Mouse (Mus musculus) adrenal gland, postnatal 0 days (tissue): ENCODE data around the gene Olfr796. TPM values are rescaled to one million over a fixed set of nuclear protein-coding genes. Genes with fewer than 3 reads are reported as not detected.

Experiments used
- microRNA-seq: library from miRNA; unstranded; fragments of <30 nt; microRNA quantifications from one replicate; pipeline ENCODE4, GENCODE M21; 2016; ENCODE audit warnings: borderline replicate concordance; ENCODE audit not compliant: insufficient number of aligned reads
- polyA plus RNA-seq: library from polyadenylated mRNA; unstranded; fragments of >200 nt; fragmentation: Nextera tagmentation; extraction: Ambion mirVana; gene quantifications from 2 replicates; pipeline ENCODE4 v1.2.1, GENCODE M21; 2015

The Olfr796 gene
- not detected in 2 replicates for polyA plus RNA-seq

DNA sequence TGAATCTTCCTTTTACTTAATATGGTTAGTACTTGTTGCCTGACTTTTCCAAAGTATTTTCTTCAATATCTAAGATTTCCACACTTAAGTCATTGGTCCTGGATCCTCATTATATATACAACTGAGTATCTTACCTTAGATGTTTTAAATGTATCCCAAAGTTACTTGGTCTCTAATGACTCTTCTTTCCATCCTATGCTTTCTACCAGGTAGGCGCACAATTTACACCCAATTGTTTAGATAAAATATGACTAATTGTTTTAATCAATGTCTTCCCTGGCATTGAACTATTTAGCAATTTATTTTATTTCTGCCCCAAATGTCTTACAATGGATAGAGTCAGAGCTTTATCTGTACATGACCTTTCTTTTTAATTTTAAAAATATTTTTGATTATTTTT is at the start of gene Olfr796:
Olfr796 (minus strand) TSS at position 101 of the 400 bp plus-strand sequence.

GRCm38 (mm10) chr10:129657394-129657793 is 45.0 kb upstream of the Olfr796 start, which contains the start of gene Olfr800:
Gene Olfr800 (plus strand): TSS chr10:129657694.

DNA sequence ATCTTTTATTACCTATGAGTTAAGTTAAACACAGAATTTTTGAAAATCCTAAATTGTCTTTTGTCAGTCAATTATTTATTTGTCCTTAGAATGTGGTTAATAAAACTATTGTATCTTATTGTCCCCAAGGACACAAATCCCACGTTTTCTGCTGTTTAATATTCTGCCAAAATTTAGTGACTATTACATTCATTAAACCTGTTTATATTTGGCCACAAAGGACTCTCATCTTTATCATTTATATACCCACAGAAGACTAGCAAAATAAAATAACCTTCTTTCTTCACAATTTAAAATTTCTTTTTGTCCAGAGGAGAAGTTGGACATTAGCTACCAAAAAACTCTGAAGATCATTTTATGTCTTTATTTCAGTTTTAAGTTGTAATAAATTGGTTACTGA is 24.8 kb upstream of the Olfr796 start, which contains the start of gene Olfr799:
Olfr799 (plus strand) TSS at position 301 of the 400 bp plus-strand sequence.

GRCm38 (mm10) chr10:129627834-129628233 is 15.5 kb upstream of the Olfr796 start, which contains the start of gene Olfr798:
Gene Olfr798 (minus strand): TSS chr10:129627934.

DNA sequence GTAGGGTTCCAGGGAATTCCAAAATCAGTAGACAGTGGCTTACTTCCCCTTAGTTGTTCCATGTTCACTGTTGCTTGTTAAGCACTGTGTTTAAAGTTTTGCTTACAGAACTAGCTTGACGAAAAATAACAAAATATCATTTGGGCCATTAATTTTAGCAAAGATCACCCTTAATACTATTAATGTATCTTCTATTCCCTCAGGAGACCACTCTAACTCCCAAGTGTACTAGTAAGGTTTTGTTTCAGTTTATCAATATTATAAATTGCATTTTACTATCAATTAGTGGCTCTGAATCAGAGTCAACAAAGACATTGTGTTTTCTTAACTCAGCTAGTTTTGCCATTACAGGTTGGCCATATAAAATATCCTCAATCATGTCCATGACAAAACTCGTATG is 45.0 kb downstream of the Olfr796 start, which contains the start of gene Olfr794:
Olfr794 (plus strand) TSS at position 301 of the 400 bp plus-strand sequence.

Small RNAs within 50 kb of the gene (microRNA-seq; reads per million reads assigned to microRNA genes)
- gene Gm23252 = not detected

Other genes starting within 250 kb of the Olfr796 start
- gene Olfr784, start 228.5 kb downstream of the Olfr796 start, polyA plus RNA-seq = 0.04 TPM in 1 of 2 replicates, not detected in the other
- not detected in 2 replicates for gene Olfr785, start 207.1 kb downstream of the Olfr796 start, polyA plus RNA-seq
- gene Olfr786, start 185.3 kb downstream of the Olfr796 start, polyA plus RNA-seq = not detected in 2 replicates
- not detected in 2 replicates for gene Olfr787, start 150.7 kb downstream of the Olfr796 start, polyA plus RNA-seq
- not detected in 2 replicates for gene Olfr788, start 141.6 kb downstream of the Olfr796 start, polyA plus RNA-seq
- gene Olfr789, start 127.8 kb downstream of the Olfr796 start, polyA plus RNA-seq = not detected in 2 replicates
- gene Olfr790, start 114.1 kb downstream of the Olfr796 start, polyA plus RNA-seq = not detected in 2 replicates
- gene Olfr791, start 90.8 kb downstream of the Olfr796 start, polyA plus RNA-seq = not detected in 2 replicates
- not detected in 2 replicates for gene Olfr792, start 73.4 kb downstream of the Olfr796 start, polyA plus RNA-seq
- not detected in 2 replicates for gene Olfr794, start 44.9 kb downstream of the Olfr796 start, polyA plus RNA-seq
- gene Olfr798, start 15.4 kb upstream of the Olfr796 start, polyA plus RNA-seq = not detected in 2 replicates
- gene Olfr799, start 24.9 kb upstream of the Olfr796 start, polyA plus RNA-seq = not detected in 2 replicates
- gene Olfr800, start 45.1 kb upstream of the Olfr796 start, polyA plus RNA-seq = not detected in 2 replicates
- not detected in 2 replicates for gene Olfr801, start 61.3 kb upstream of the Olfr796 start, polyA plus RNA-seq
- 0.03 and 0.04 TPM in 2 replicates for gene Olfr802, start 75.6 kb upstream of the Olfr796 start, polyA plus RNA-seq
- gene Olfr803, start 81.7 kb upstream of the Olfr796 start, polyA plus RNA-seq = not detected in 2 replicates
- gene Olfr804, start 90.6 kb upstream of the Olfr796 start, polyA plus RNA-seq = not detected in 2 replicates
- gene Olfr805, start 116.8 kb upstream of the Olfr796 start, polyA plus RNA-seq = not detected in 2 replicates
- not detected in 2 replicates for gene Olfr806, start 129.4 kb upstream of the Olfr796 start, polyA plus RNA-seq
- gene Olfr807, start 145.2 kb upstream of the Olfr796 start, polyA plus RNA-seq = not detected in 2 replicates
- gene Olfr808, start 152.9 kb upstream of the Olfr796 start, polyA plus RNA-seq = not detected in 2 replicates
- not detected in 2 replicates for gene Olfr809, start 162.1 kb upstream of the Olfr796 start, polyA plus RNA-seq
- not detected in 2 replicates for gene Olfr810, start 182.3 kb upstream of the Olfr796 start, polyA plus RNA-seq
- gene Olfr811, start 191.8 kb upstream of the Olfr796 start, polyA plus RNA-seq = not detected in 2 replicates
- gene Olfr812, start 233.5 kb upstream of the Olfr796 start, polyA plus RNA-seq = not detected in 2 replicates
- gene Olfr813, start 242.8 kb upstream of the Olfr796 start, polyA plus RNA-seq = not detected in 2 replicates